Mouse (Mus musculus): ENCODE measurements around the gene Ctbp2. TPM values are rescaled to one million over a fixed set of nuclear protein-coding genes. Genes with fewer than 3 reads are reported as not detected.

The Ctbp2 gene
- total and polyA plus RNA-seq, 3 experiments = 74.9 to 90.7 TPM; not detected in 1

- Histone ChIP-seq H3K27me3 (ENCODE audit: control insufficient read depth in 1 of 2, insufficient read depth in 2 of 2, low read length in 2 of 2) (no peaks in the 10 kb centered on the region), H3K4me3 (ENCODE audit: control insufficient read depth in 1 of 2, insufficient read depth in 1 of 2, low read depth in 2 of 2, low read length in 2 of 2) (no peak overlapping the region), H3K79me2 (ENCODE audit: control insufficient read depth, insufficient read depth, low read length, poor library complexity) (no peaks in the 10 kb centered on the region), H3K27ac (ENCODE audit: control insufficient read depth, low read depth, low read length) (no peak overlapping the region), H3K36me3 (ENCODE audit: control insufficient read depth in 1 of 2, insufficient read depth in 2 of 2, low read length in 2 of 2) (peaks cover 0 to 15% of the 10 kb centered on the region in 2 experiments; a peak in 2 of 4 replicates), H3K9ac (ENCODE audit: control insufficient read depth, low read depth, low read length, poor library complexity, severe bottlenecking) (no peak overlapping the region), H3K9me3 (replicated peaks; ENCODE audit: insufficient read depth, low read length) (no peaks in the 10 kb centered on the region), H3K4me1 (ENCODE audit: control insufficient read depth in 1 of 2, insufficient read depth in 2 of 2, low read length in 2 of 2) (no peaks in the 10 kb centered on the region)
- TF ChIP-seq CTCF (IDR thresholded peaks at IDR 0.05 in 2 of 3, conservative IDR thresholded peaks at IDR 0.05 in 1 of 3; ENCODE audit: control insufficient read depth in 1 of 3, insufficient read depth in 1 of 3, low read depth in 2 of 3, low read length in 3 of 3, poor library complexity in 1 of 3, severe bottlenecking in 1 of 3) = no peak
- no peak for TF ChIP-seq JUND (IDR thresholded peaks at IDR 0.05; ENCODE audit: low read depth, low read length)
- TF ChIP-seq CHD2 (IDR thresholded peaks at IDR 0.05; ENCODE audit: low read length) = no peak
- no peak for TF ChIP-seq TBP (IDR thresholded peaks at IDR 0.05; ENCODE audit: low read depth, low read length)
- TF ChIP-seq ETS1 (IDR thresholded peaks at IDR 0.05; ENCODE audit: low read depth, low read length) = no peak
- no peak for TF ChIP-seq USF1 (IDR thresholded peaks at IDR 0.05; ENCODE audit: low read depth, low read length)
- TF ChIP-seq SIN3A (IDR thresholded peaks at IDR 0.05; ENCODE audit: low read length) = no peak
- TF ChIP-seq MAZ (IDR thresholded peaks at IDR 0.05; ENCODE audit: low read depth, low read length) = no peak
- no peak for DNase-seq (ENCODE audit: low read depth, low spot score)
Measured at GRCm38 (mm10) chr7:133072535-133072934, 51.6 kb downstream of the Ctbp2 start.

GRCm38 (mm10) chr7:133067321-133067841 lies 56.8 kb downstream of the Ctbp2 start:
- Histone ChIP-seq H3K27me3 (ENCODE audit: control insufficient read depth in 1 of 2, insufficient read depth in 2 of 2, low read length in 2 of 2) (no peaks in the 10 kb centered on the region), H3K27ac (ENCODE audit: control insufficient read depth, low read depth, low read length) (no peak overlapping the region), H3K9ac (ENCODE audit: control insufficient read depth, low read depth, low read length, poor library complexity, severe bottlenecking) (no peak overlapping the region), H3K36me3 (ENCODE audit: control insufficient read depth in 1 of 2, insufficient read depth in 2 of 2, low read length in 2 of 2) (peaks cover 0 to 13% of the 10 kb centered on the region in 2 experiments; a peak in 1 of 4 replicates), H3K79me2 (ENCODE audit: control insufficient read depth, insufficient read depth, low read length, poor library complexity) (0 out of 2 replicates have a peak, but pooled peaks cover 1% of the 10 kb centered on the region), H3K4me1 (ENCODE audit: control insufficient read depth in 1 of 2, insufficient read depth in 2 of 2, low read length in 2 of 2) (no peaks in the 10 kb centered on the region), H3K9me3 (replicated peaks; ENCODE audit: insufficient read depth, low read length) (no peaks in the 10 kb centered on the region), H3K4me3 (ENCODE audit: control insufficient read depth in 1 of 2, insufficient read depth in 1 of 2, low read depth in 2 of 2, low read length in 2 of 2) (no peak overlapping the region)
- DNase-seq (ENCODE audit: low read depth, low spot score) = no peak
- TF ChIP-seq ZMIZ1 (IDR thresholded peaks at IDR 0.05; ENCODE audit: low read depth, low read length) = no peak
- no peak for TF ChIP-seq ELF1 (IDR thresholded peaks at IDR 0.05; ENCODE audit: low read depth, low read length)
- no peak for TF ChIP-seq RAD21 (IDR thresholded peaks at IDR 0.05; ENCODE audit: low read depth, low read length)
- no peak for TF ChIP-seq E2F4 (IDR thresholded peaks at IDR 0.05; ENCODE audit: borderline replicate concordance, low read depth, low read length)
- TF ChIP-seq CHD2 (IDR thresholded peaks at IDR 0.05; ENCODE audit: low read length) = no peak
- TF ChIP-seq MAZ (IDR thresholded peaks at IDR 0.05; ENCODE audit: low read depth, low read length) = no peak
- no peak for TF ChIP-seq POLR2A (IDR thresholded peaks at IDR 0.05; ENCODE audit: control insufficient read depth in 1 of 2, insufficient read depth in 1 of 2, low read depth in 1 of 2, low read length in 2 of 2, poor library complexity in 1 of 2)
- TF ChIP-seq ZC3H11A (IDR thresholded peaks at IDR 0.05; ENCODE audit: low read depth, low read length) = no peak
- TF ChIP-seq SMC3 (IDR thresholded peaks at IDR 0.05; ENCODE audit: low read depth, low read length) = no peak

- H3K27me3 ChIP-seq (ENCODE audit: control insufficient read depth in 1 of 2, insufficient read depth in 2 of 2, low read length in 2 of 2) = no peaks in the 10 kb centered on the region
- 0 out of 2 replicates have a peak, but pooled peaks cover 1% of the 10 kb centered on the region for H3K79me2 ChIP-seq (ENCODE audit: control insufficient read depth, insufficient read depth, low read length, poor library complexity)
- no peaks in the 10 kb centered on the region for H3K4me1 ChIP-seq (ENCODE audit: control insufficient read depth in 1 of 2, insufficient read depth in 2 of 2, low read length in 2 of 2)
- TF ChIP-seq BHLHE40 (IDR thresholded peaks at IDR 0.05; ENCODE audit: borderline replicate concordance, low read depth, low read length) = no peak
- TF ChIP-seq ZNF384 (IDR thresholded peaks at IDR 0.05; ENCODE audit: low read depth, low read length) = no peak
- no peak overlapping the region for H3K27ac ChIP-seq (ENCODE audit: control insufficient read depth, low read depth, low read length)
- DNase-seq (ENCODE audit: low read depth, low spot score) = no peak
- no peak overlapping the region for H3K9ac ChIP-seq (ENCODE audit: control insufficient read depth, low read depth, low read length, poor library complexity, severe bottlenecking)
- peaks cover 0 to 13% of the 10 kb centered on the region in 2 experiments; a peak in 1 of 4 replicates for H3K36me3 ChIP-seq (ENCODE audit: control insufficient read depth in 1 of 2, insufficient read depth in 2 of 2, low read length in 2 of 2)
- no peaks in the 10 kb centered on the region for H3K9me3 ChIP-seq (replicated peaks; ENCODE audit: insufficient read depth, low read length)
- no peak overlapping the region for H3K4me3 ChIP-seq (ENCODE audit: control insufficient read depth in 1 of 2, insufficient read depth in 1 of 2, low read depth in 2 of 2, low read length in 2 of 2)
Measured at GRCm38 (mm10) chr7:133066776-133067175, 57.4 kb downstream of the Ctbp2 start.
